Mouse (Mus musculus) embryonic facial prominence, embryonic 15.5 days (tissue): ENCODE results near the gene Cnrip1. TPM values are rescaled to one million over a fixed set of nuclear protein-coding genes. Genes with fewer than 3 reads are reported as not detected.

Experiments used
- ATAC-seq: fragments of 200-750 bp; cut with Nextera tagmentation; 2 replicates; pipeline ENCODE4 v1.8.0; 2017; ENCODE audit warnings: low read depth, moderate TSS enrichment; ENCODE audit not compliant: insufficient number of reproducible peaks, low FRiP score, low TSS enrichment
- H3K27ac ChIP-seq: fragments of 300-500 bp; sonication (generic); replicated peaks from 2 replicates; pipeline ENCODE4 v1.5.1; 2015; ENCODE audit warnings: mild to moderate bottlenecking, inconsistent platforms
- H3K27me3 ChIP-seq: fragments of 300-500 bp; sonication (generic); 2 replicates; pipeline ENCODE4 v1.6.1; 2015; ENCODE audit warnings: inconsistent platforms
- H3K36me3 ChIP-seq: fragments of 300-500 bp; sonication (generic); 2 replicates; pipeline ENCODE4 v1.6.1; 2015; ENCODE audit warnings: mild to moderate bottlenecking, inconsistent platforms
- H3K4me1 ChIP-seq: fragments of 300-500 bp; sonication (generic); 2 replicates; pipeline ENCODE4 v1.6.1; 2015; ENCODE audit warnings: inconsistent platforms
- H3K4me2 ChIP-seq: fragments of 300-500 bp; sonication (generic); replicated peaks from 2 replicates; pipeline ENCODE4 v1.6.1; 2015; ENCODE audit warnings: mild to moderate bottlenecking, inconsistent platforms
- H3K4me3 ChIP-seq: fragments of 300-500 bp; sonication (generic); replicated peaks from 2 replicates; pipeline ENCODE4 v1.5.1; 2015; ENCODE audit warnings: mild to moderate bottlenecking, inconsistent platforms
- H3K9ac ChIP-seq: fragments of 300-500 bp; sonication (generic); 2 replicates; pipeline ENCODE4 v1.6.1; 2015; ENCODE audit warnings: inconsistent platforms
- H3K9me3 ChIP-seq: fragments of 300-500 bp; sonication (generic); replicated peaks from 2 replicates; pipeline ENCODE4 v1.6.1; 2016; ENCODE audit warnings: inconsistent platforms
- WGBS: fragments of 180-500 bp; shearing (Covaris S2); methylation state at CpG from one replicate; pipeline ENCODE4 v1.1.7; 2015; 5-methylcytosine and 5-hydroxymethylcytosine counted together
- polyA plus RNA-seq: library from polyadenylated mRNA; unstranded; fragments of >200 nt; fragmentation: Nextera tagmentation; extraction: Ambion mirVana; gene quantifications from 2 replicates; pipeline ENCODE4 v1.2.1, GENCODE M21; 2015

Gene Cnrip1
- polyA plus RNA-seq, 1 experiment from 2014 or later: 36.0 TPM

DNA sequence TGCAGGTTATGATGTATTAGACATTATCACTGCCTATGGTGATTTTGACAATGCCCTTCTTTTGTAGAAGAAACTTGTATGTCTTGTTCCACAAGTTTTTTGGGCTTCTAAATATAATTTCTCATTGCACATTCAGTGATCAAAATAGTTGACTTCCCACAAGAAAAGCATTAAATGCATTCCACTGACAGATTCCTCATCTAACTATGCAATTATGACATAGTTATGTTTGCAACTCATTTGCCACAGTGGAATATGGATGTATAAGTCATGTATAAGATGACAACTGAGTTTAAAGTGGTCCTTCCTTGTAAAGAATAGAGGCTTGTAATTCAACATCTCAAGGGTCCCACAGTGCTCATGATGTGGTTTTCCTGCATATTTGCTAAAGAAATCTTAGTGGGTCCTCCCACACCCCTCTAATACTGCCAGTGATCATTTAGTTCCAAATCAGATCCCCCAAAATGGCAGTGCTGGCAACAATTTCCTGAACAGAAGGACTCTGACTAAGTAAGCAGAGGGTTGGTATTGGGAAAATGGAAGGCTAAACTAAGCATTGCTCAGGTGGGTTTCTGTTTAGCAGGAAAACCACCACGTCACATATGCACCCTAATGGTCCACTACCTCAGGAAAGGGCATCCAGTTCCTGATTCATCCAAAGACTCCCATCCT, 61.2 kb downstream of the Cnrip1 start:
- no peaks in the 10 kb centered on the region for H3K4me1 ChIP-seq
- no peak overlapping the region for H3K4me3 ChIP-seq
- H3K27ac ChIP-seq: no peak overlapping the region
- H3K9ac ChIP-seq: no peak overlapping the region
- no peaks in the 10 kb centered on the region for H3K36me3 ChIP-seq
- 84% methylated on average over 1 of the region's 1 CpGs for WGBS
- H3K9me3 ChIP-seq: no peaks in the 10 kb centered on the region
- ATAC-seq: no peak
- no peaks in the 10 kb centered on the region for H3K27me3 ChIP-seq
- no peak overlapping the region for H3K4me2 ChIP-seq

DNA sequence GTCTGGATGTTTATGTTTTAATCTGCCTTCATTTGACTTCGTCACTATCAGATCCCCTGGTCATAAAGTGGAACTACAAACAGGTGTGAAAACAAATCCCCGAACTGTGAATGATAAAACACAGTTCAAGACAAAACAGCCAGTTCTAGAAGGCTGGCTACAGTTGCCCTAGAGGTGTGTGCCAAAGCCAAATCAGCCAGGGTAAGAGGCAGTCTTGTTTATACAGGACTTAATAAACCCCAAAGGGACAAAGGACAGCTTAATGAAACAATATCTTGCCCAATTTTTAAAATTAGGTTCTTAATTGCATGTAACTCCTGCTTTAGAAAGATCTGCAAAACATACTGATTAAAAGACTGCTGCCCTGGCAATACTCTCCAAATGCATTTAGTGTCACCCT, 75.0 kb downstream of the Cnrip1 start:
- Histone ChIP-seq H3K9me3 (no peaks in the 10 kb centered on the region), H3K9ac (no peak overlapping the region), H3K4me1 (no peaks in the 10 kb centered on the region), H3K36me3 (no peaks in the 10 kb centered on the region), H3K4me3 (no peak overlapping the region), H3K27ac (no peak overlapping the region), H3K27me3 (no peaks in the 10 kb centered on the region), H3K4me2 (no peak overlapping the region)
- peak; percentile 51; the same call in 1 of the 2 replicates for ATAC-seq
- WGBS: 53% methylated on average over 2 of the region's 2 CpGs

Other genes with a start within 250 kb of the Cnrip1 start
- gene Fbxo48, start 100.2 kb upstream of the Cnrip1 start, polyA plus RNA-seq: 0.98 and 1.2 TPM in 2 replicates
- 3.8 and 4.2 TPM in 2 replicates for gene Plek, start 795 bp downstream of the Cnrip1 start, polyA plus RNA-seq
- 99.4 and 100 TPM in 2 replicates for gene Ppp3r1, start 107.7 kb downstream of the Cnrip1 start, polyA plus RNA-seq
- 27.3 and 27.7 TPM in 2 replicates for gene Wdr92, start 130.5 kb downstream of the Cnrip1 start, polyA plus RNA-seq
- 60.1 and 62.4 TPM in 2 replicates for gene Pno1, start 160.0 kb downstream of the Cnrip1 start, polyA plus RNA-seq
- gene C1d, start 206.0 kb downstream of the Cnrip1 start, polyA plus RNA-seq: 90.1 and 92.2 TPM in 2 replicates